Mouse (Mus musculus): ENCODE results near the gene Olfr731. TPM values are rescaled to one million over a fixed set of nuclear protein-coding genes. Genes with fewer than 3 reads are reported as not detected.

The Olfr731 gene
- polyA plus RNA-seq (2017; shearing (Covaris generic)) = under 1 TPM; 0.10 to 0.11 TPM

DNA sequence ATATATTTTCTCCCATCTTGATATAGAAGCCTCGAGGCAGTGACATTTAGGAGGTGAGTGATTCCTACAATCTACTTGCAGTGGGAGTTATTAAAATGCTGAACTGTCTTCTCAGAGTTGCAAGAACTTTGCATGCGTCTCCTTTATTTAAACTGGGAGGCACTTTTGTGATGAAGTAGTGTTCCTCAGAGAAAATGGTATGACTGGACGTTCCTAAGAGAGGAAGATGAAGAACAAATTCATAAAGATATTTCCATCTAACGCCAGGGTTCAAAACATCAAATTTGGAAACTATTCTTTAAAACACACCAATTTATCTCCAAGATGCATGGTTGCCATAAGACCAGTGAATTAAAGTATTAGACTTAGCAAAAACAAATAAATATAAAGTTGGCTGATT is at the start of gene Olfr731:
Gene Olfr731 (minus strand): TSS at position 101 of the 400 bp plus-strand sequence.

DNA sequence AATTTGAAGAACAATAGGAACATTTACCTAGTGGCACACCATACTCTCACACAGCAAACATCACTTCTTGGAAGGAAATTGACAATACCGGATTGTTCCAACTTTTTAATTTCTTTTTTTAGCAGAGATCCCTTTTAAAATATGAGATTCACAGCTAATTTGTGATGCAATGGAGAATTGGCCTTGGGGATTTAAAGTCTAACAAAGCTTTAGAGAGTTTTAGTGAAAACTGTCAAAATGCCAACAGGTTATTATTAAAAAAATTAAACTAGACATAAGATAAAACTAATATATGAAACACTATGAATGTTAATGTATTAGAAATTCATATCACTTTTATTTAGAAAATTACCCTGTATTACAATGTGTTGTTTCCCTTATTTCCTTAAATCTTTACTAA is 42.4 kb upstream of the Olfr731 start, which contains the start of gene Olfr732:
Gene Olfr732 (minus strand): TSS at position 101 of the 400 bp plus-strand sequence.

DNA sequence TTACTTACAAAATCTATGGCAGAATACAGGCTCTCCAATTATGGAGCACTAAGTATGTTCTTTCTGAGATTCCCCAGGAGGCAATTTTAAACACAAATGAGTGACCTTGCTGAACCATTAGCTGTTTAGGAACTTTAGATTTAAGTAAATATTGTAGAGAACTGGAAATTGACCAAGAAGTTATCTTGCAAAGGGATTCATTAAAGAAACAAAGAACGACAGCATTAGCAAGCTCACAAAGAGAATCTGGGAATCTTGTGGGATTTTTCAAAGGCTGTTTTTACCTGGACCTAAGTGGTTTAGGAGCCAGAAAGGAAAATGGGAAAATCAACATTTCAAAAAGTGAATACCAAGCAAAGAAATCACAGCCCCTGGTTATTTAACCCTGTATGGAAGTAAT is 53.6 kb downstream of the Olfr731 start, which contains the start of gene Olfr730:
Gene Olfr730 (minus strand): TSS at position 101 of the 400 bp plus-strand sequence.

Other genes with a start within 250 kb of the Olfr731 start
- not detected for gene Olfr725, start 201.5 kb downstream of the Olfr731 start, polyA plus RNA-seq (2017; shearing (Covaris generic))
- under 1 TPM; 0.22 to 0.37 TPM for gene Olfr726, start 150.9 kb downstream of the Olfr731 start, polyA plus RNA-seq (2017; shearing (Covaris generic))
- gene Olfr727, start 118.7 kb downstream of the Olfr731 start, polyA plus RNA-seq (2017; shearing (Covaris generic)) = under 1 TPM in 1 of 2 experiments, not detected in 1; 0.89 TPM
- under 1 TPM in 1 of 2 experiments, not detected in 1; 0.42 TPM for gene Olfr728, start 99.2 kb downstream of the Olfr731 start, polyA plus RNA-seq (2017; shearing (Covaris generic))
- under 1 TPM; 0.08 to 0.43 TPM for gene Olfr729, start 89.0 kb downstream of the Olfr731 start, polyA plus RNA-seq (2017; shearing (Covaris generic))
- gene Olfr730, start 53.7 kb downstream of the Olfr731 start, polyA plus RNA-seq (2017; shearing (Covaris generic)) = not detected
- under 1 TPM; 0.17 to 0.23 TPM for gene Olfr732, start 42.3 kb upstream of the Olfr731 start, polyA plus RNA-seq (2017; shearing (Covaris generic))
- under 1 TPM in 1 of 2 experiments, not detected in 1; 0.22 TPM for gene Olfr733, start 59.7 kb upstream of the Olfr731 start, polyA plus RNA-seq (2017; shearing (Covaris generic))
- under 1 TPM in 1 of 2 experiments, not detected in 1; 0.04 TPM for gene Olfr734, start 84.9 kb upstream of the Olfr731 start, polyA plus RNA-seq (2017; shearing (Covaris generic))
- gene Olfr735, start 107.0 kb upstream of the Olfr731 start, polyA plus RNA-seq (2017; shearing (Covaris generic)) = not detected
- not detected for gene Tlr11, start 116.0 kb upstream of the Olfr731 start, polyA plus RNA-seq (2017; shearing (Covaris generic))
- under 1 TPM in 1 of 2 experiments, not detected in 1; 0.12 TPM for gene Olfr736, start 139.3 kb upstream of the Olfr731 start, polyA plus RNA-seq (2017; shearing (Covaris generic))
- not detected for gene Olfr738, start 165.7 kb upstream of the Olfr731 start, polyA plus RNA-seq (2017; shearing (Covaris generic))
- gene Olfr739, start 176.8 kb upstream of the Olfr731 start, polyA plus RNA-seq (2017; shearing (Covaris generic)) = not detected
- gene Olfr740, start 203.7 kb upstream of the Olfr731 start, polyA plus RNA-seq (2017; shearing (Covaris generic)) = not detected
- not detected for gene Olfr741, start 230.9 kb upstream of the Olfr731 start, polyA plus RNA-seq (2017; shearing (Covaris generic))

All from inflammation-experienced regulatory T-cells (primary cell).